Mouse (Mus musculus) liver, embryonic 14.5 days (tissue): Measurements from ENCODE around the gene Arpp21. TPM values are rescaled to one million over a fixed set of nuclear protein-coding genes. Genes with fewer than 3 reads are reported as not detected.

Experiments
- ATAC-seq: fragments of 200-750 bp; cut with Nextera tagmentation; 2 replicates; pipeline ENCODE4 v1.8.0; 2017; ENCODE audit warnings: moderate number of reproducible peaks, mild to moderate bottlenecking, moderate library complexity; ENCODE audit not compliant: insufficient read depth
- DNase-seq, 3 experiments: peaks; one replicate each; pipeline ENCODE4 v3.0.0-alpha.2; 2012 to 2013; ENCODE audit warnings: low read depth in 3 of 3, low spot score in 3 of 3
- H3K27ac ChIP-seq: fragments of 300-500 bp; sonication (generic); 2 replicates; pipeline ENCODE4 v1.5.1; 2014; ENCODE audit warnings: moderate library complexity, mild to moderate bottlenecking, control low read depth, inconsistent platforms
- H3K27me3 ChIP-seq: fragments of 300-500 bp; sonication (generic); 2 replicates; pipeline ENCODE4 v1.6.1; 2014; ENCODE audit warnings: mild to moderate bottlenecking, low read length, moderate library complexity; ENCODE audit not compliant: control insufficient read depth, insufficient read depth
- H3K36me3 ChIP-seq: fragments of 300-500 bp; sonication (generic); replicated peaks from 2 replicates; pipeline ENCODE4 v1.6.1; 2014; ENCODE audit warnings: low read depth; ENCODE audit not compliant: control insufficient read depth, insufficient read depth
- H3K4me1 ChIP-seq, 2 experiments: fragments of 200-500 bp in 1 of 2; fragments of 300-500 bp in 1 of 2; sonication (generic) in 1 of 2; replicated peaks; 2 replicates each; pipeline ENCODE4 v1.6.1; 2012 to 2014; ENCODE audit warnings: antibody characterized with exemption in 1 of 2, inconsistent platforms in 1 of 2, low read length in 1 of 2; ENCODE audit not compliant: control insufficient read depth in 2 of 2, insufficient read depth in 2 of 2
- H3K4me2 ChIP-seq: fragments of 300-500 bp; sonication (generic); 2 replicates; pipeline ENCODE4 v1.6.1; 2014; ENCODE audit warnings: low read depth, mild to moderate bottlenecking, control low read depth, moderate library complexity
- H3K4me3 ChIP-seq, 2 experiments: fragments of 200-500 bp in 1 of 2; fragments of 300-500 bp in 1 of 2; sonication (generic) in 1 of 2; 2 replicates each; pipeline ENCODE4 v1.5.1; 2012 to 2014; ENCODE audit warnings: low read depth in 2 of 2, low read length in 2 of 2, mild to moderate bottlenecking in 2 of 2, control low read depth in 1 of 2, inconsistent platforms in 1 of 2, moderate library complexity in 1 of 2; ENCODE audit not compliant: insufficient read depth in 1 of 2
- H3K9ac ChIP-seq: fragments of 300-500 bp; sonication (generic); replicated peaks from 2 replicates; pipeline ENCODE4 v1.6.1; 2014; ENCODE audit warnings: mild to moderate bottlenecking, control low read depth, moderate library complexity
- H3K9me3 ChIP-seq: fragments of 300-500 bp; sonication (generic); 2 replicates; pipeline ENCODE4 v1.6.1; 2016; ENCODE audit warnings: low read length, mixed read lengths; ENCODE audit not compliant: control insufficient read depth
- CTCF ChIP-seq: IDR thresholded peaks from 2 replicates; pipeline ENCODE4 v1.5.1; 2016; ENCODE audit warnings: antibody characterized with exemption, low read depth, control low read depth
- EP300 ChIP-seq: IDR thresholded peaks from 2 replicates; pipeline ENCODE4 v1.6.1; 2016; ENCODE audit warnings: antibody characterized with exemption, low read depth
- WGBS: fragments of 180-500 bp; shearing (Covaris S2); extraction: QIAGEN DNeasy Blood & Tissue Kit; methylation state at CpG from one replicate; pipeline ENCODE4 v1.1.7; 2014; ENCODE audit not compliant: insufficient replicate concordance; 5-methylcytosine and 5-hydroxymethylcytosine counted together
- polyA plus RNA-seq, 2 experiments: library from polyadenylated mRNA; depleted of rRNA in 1 of 2; stranded (reverse) in 1 of 2; unstranded in 1 of 2; fragments of >200 nt; fragmentation: Nextera tagmentation in 1 of 2; extraction: Ambion mirVana in 1 of 2; gene quantifications; 2 replicates each; pipeline versions ENCODE4 v1.2.1 to v1.2.3; 2012 to 2014

Arpp21 gene
- polyA plus RNA-seq, 2 experiments, result 0.36 to 0.42 TPM

GRCm38 (mm10) chr9:112251857-112252256 lies 16.1 kb upstream of the Arpp21 start:
- Histone ChIP-seq H3K27me3 (no peaks in the 10 kb centered on the region), H3K27ac (no peak overlapping the region), H3K4me3 (no peak overlapping the region), H3K9ac (no peak overlapping the region), H3K4me2 (no peak overlapping the region), H3K4me1 (peaks cover 0 to 3% of the 10 kb centered on the region in 2 experiments; a peak in 1 of 4 replicates), H3K36me3 (no peaks in the 10 kb centered on the region), H3K9me3 (no peaks in the 10 kb centered on the region)
- TF ChIP-seq EP300, result no peak
- no peak for TF ChIP-seq CTCF
- no peak for DNase-seq
- WGBS, result 45% methylated on average over 3 of the region's 3 CpGs
- ATAC-seq, result no peak

GRCm38 (mm10) chr9:112251339-112251738 lies 15.6 kb upstream of the Arpp21 start:
- Histone ChIP-seq H3K4me2 (no peak overlapping the region), H3K4me3 (no peak overlapping the region), H3K9me3 (no peaks in the 10 kb centered on the region), H3K9ac (no peak overlapping the region), H3K4me1 (peaks cover 0 to 3% of the 10 kb centered on the region in 2 experiments; a peak in 1 of 4 replicates), H3K36me3 (no peaks in the 10 kb centered on the region), H3K27me3 (no peaks in the 10 kb centered on the region), H3K27ac (no peak overlapping the region)
- TF ChIP-seq EP300 (no peak), CTCF (no peak)
- DNase-seq, result no peak
- whole genome bisulfite sequencing, result 62% methylated on average over 5 of the region's 5 CpGs
- no peak for ATAC-seq

- TF ChIP-seq EP300, result no peak
- TF ChIP-seq CTCF, result no peak
- Histone ChIP-seq H3K27ac (no peak overlapping the region), H3K27me3 (no peaks in the 10 kb centered on the region), H3K4me1 (peaks cover 0 to 3% of the 10 kb centered on the region in 2 experiments; a peak in 1 of 4 replicates), H3K9ac (no peak overlapping the region), H3K36me3 (no peaks in the 10 kb centered on the region), H3K4me2 (no peak overlapping the region), H3K9me3 (no peaks in the 10 kb centered on the region), H3K4me3 (no peak overlapping the region)
- DNase-seq, result no peak
- ATAC-seq, result no peak
- WGBS, result 57% methylated on average over 4 of the region's 4 CpGs
Observed at GRCm38 (mm10) chr9:112249753-112250152, 14.0 kb upstream of the Arpp21 start.

GRCm38 (mm10) chr9:112247183-112247582 lies 11.4 kb upstream of the Arpp21 start:
- no peak for ATAC-seq
- Histone ChIP-seq H3K9me3 (no peaks in the 10 kb centered on the region), H3K4me2 (no peak overlapping the region), H3K27me3 (no peaks in the 10 kb centered on the region), H3K4me1 (no peaks in the 10 kb centered on the region), H3K27ac (no peak overlapping the region), H3K36me3 (no peaks in the 10 kb centered on the region), H3K4me3 (no peak overlapping the region), H3K9ac (no peak overlapping the region)
- DNase-seq, result no peak
- 55% methylated on average over 2 of the region's 2 CpGs for WGBS
- TF ChIP-seq CTCF (no peak), EP300 (no peak)

GRCm38 (mm10) chr9:112238168-112238567 lies 2.4 kb upstream of the Arpp21 start:
- H3K4me3 ChIP-seq, result no peak overlapping the region
- H3K36me3 ChIP-seq, result no peaks in the 10 kb centered on the region
- DNase-seq (no peak), ATAC-seq (no peak)
- H3K4me1 ChIP-seq, result no peaks in the 10 kb centered on the region
- no peak overlapping the region for H3K4me2 ChIP-seq
- no peak overlapping the region for H3K27ac ChIP-seq
- H3K9ac ChIP-seq, result no peak overlapping the region
- H3K9me3 ChIP-seq, result no peaks in the 10 kb centered on the region
- 63% methylated on average over 9 of the region's 9 CpGs for whole genome bisulfite sequencing
- no peak for TF ChIP-seq EP300
- no peak for TF ChIP-seq CTCF
- H3K27me3 ChIP-seq, result peaks cover 26% of the 10 kb centered on the region
